Mouse (Mus musculus) inflammation-experienced regulatory T-cells, adult 6 months (primary cell): ENCODE results near the gene Rras. TPM values are rescaled to one million over a fixed set of nuclear protein-coding genes. Genes with fewer than 3 reads are reported as not detected.
A peak's percentile ranks its signal among the peaks of the same experiment; 100 is the strongest.
"Not testable (repeated sequence)": the region's sequence is repeated elsewhere in the genome, so short reads cannot be mapped to it uniquely, and the experiment has no call there.

Experiments
- ATAC-seq: one replicate; pipeline ENCODE4 v1.8.0; 2017
- polyA plus RNA-seq, 3 experiments: library from polyadenylated mRNA; unstranded; fragments of 100-300 nt; shearing (Covaris generic); gene quantifications; one replicate each; pipeline ENCODE4 v1.2.1; 2017

Gene Rras
- polyA plus RNA-seq, 3 experiments from 2014 or later, result 3.2 to 6.5 (median 5.1) TPM

- no peak for ATAC-seq
Measured at GRCm38 (mm10) chr7:45000539-45001114, 17.1 kb upstream of the Rras start.

GRCm38 (mm10) chr7:45002440-45002839 lies 15.3 kb upstream of the Rras start:
- ATAC-seq, result no peak

DNA sequence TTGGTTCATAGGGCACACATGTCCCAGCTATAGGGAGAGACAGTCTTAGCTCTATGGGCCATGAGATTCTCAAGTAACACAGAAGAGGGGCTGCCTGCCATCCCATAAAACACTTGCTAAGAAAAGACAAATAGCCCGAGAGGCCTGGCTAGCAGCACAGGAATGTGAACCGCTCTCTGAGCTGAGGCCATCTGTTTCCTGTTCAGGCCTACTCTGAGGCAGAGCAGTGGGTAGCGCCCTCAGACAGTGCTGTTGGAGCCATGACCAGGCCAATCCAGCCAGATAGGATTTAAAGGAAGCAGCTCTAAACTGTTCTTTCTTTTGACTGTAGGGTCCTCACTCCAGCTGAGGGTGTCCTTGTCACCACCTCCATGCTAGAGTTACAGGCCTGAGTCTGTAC lies 13.2 kb upstream of the Rras start:
- no peak for ATAC-seq

GRCm38 (mm10) chr7:45005321-45005992 lies 12.3 kb upstream of the Rras start:
- ATAC-seq, result no peak

GRCm38 (mm10) chr7:45006503-45006902 lies 11.3 kb upstream of the Rras start:
- ATAC-seq, result no peak

DNA sequence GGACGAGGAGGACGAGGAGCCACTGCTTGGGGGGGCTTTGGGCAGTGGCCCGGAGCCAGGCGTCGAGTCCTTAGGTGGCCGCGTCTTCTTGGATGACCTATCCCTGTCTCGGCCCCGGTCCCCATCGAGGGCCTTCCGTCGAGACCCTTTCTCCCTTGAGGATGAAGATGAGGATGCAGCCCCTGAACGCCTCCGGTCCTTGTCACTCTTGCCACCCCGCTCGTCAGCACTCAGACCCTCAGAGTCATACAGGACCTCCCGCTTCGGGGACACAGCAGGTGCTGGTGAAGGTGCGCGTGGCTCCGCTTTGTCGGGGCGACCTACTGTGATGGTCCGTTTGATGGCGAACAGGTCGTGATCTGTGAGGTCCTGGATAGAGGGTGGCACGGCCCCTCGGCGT lies 10.6 kb upstream of the Rras start:
- no peak for ATAC-seq

DNA sequence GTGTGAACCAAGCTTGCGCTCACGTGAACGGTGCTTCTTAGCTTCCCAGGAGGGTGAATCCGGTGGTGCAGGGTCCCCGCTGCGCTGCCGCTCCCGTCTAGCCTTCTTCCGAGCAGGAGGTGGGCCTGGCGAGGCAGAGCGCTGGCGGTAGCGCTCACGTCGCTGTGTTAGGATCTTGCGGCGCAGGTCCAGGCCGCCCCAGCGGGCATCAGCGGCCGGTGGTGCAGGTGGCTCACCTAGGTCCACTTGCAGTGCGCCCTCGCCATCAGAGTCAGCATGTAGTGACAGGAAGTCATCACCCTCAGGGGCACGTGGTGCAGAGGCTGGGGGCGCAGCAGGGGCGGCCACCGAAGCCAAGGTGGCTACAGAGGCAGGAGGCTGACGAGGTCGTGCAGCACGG lies 9.9 kb upstream of the Rras start:
- ATAC-seq, result no peak

- ATAC-seq, result no peak
Measured at GRCm38 (mm10) chr7:45008411-45008810, 9.3 kb upstream of the Rras start.

DNA sequence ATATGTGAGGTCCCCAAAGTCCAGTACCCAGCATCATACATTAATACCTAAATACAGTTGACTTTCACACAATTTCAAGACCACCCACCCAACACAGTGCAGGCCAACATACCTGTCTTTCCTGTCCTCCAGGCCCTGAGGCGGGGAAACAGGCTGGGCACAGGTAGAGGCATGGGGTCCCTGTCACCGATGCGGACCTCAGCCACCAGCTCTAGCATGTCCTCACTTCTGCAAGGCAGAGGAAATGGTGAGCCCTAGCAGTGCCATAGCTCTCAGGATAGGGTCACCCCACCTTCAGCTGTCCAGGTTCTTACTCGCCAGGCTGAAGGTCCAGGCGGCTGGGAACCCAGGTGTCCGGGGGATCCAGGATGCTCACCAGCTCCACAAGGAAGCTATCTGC lies 5.8 kb upstream of the Rras start:
- no peak for ATAC-seq

GRCm38 (mm10) chr7:45012824-45013223 lies 4.9 kb upstream of the Rras start:
- ATAC-seq, result no peak

- no peak for ATAC-seq
Measured at GRCm38 (mm10) chr7:45013366-45014095, 4.2 kb upstream of the Rras start.

- no peak for ATAC-seq
Measured at GRCm38 (mm10) chr7:45014096-45014451, 3.7 kb upstream of the Rras start.

DNA sequence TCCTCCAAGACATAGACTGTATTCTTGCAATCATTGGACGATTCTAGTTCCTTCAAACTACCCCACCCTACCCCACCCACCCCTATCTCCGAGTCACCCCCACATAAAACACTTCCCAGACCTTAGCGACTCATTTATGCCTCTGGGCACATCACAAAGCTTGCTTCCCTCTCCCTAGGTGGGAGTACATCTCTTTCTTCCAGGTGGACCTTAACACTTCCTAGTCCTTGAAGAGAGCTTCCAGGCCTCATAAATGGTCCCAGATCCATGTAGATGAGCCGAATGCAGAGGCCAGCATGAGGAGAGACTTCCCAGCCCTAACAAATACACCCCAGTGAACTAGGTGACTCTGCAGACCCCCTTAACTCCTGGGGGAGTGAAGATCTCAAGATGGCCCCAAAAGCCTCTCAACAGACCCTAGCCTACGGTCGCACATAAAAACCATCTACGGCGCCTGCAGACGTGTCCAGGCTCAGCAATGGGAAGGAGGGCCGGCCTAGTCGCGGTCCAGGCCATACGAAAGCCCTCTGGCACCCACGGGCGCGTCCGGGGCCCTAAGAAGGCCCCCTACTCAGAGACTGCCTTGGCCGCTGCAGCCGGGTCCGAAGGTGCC lies 2.3 kb upstream of the Rras start:
- no peak for ATAC-seq

- peak; percentile 78 for ATAC-seq
Measured at GRCm38 (mm10) chr7:45015957-45016612, 1.7 kb upstream of the Rras start, which contains the start of gene Scaf1. TSS of gene Scaf1 (minus strand) at chr7:45016363.

GRCm38 (mm10) chr7:45016761-45017160 lies 1.0 kb upstream of the Rras start:
- no peak for ATAC-seq

GRCm38 (mm10) chr7:45019031-45019571 lies 1.3 kb downstream of the Rras start:
- no peak for ATAC-seq

DNA sequence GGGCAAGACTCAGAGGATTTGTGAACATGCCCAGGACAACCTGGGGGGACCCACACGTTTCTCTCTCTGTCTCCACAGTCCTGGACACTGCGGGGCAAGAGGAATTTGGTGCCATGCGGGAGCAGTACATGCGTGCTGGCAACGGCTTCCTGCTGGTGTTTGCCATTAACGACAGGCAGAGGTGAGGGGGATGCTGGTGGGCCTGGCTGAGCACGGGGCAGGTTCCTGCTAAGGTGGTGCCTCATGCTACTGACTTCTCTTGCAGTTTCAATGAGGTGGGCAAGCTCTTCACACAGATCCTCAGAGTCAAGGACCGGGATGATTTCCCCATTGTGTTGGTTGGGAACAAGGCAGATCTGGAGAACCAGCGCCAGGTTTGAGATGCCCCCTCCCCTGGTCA lies 2.5 kb downstream of the Rras start:
- ATAC-seq, result no peak

GRCm38 (mm10) chr7:45023711-45024110 lies 6.0 kb downstream of the Rras start:
- ATAC-seq, result not testable (repeated sequence)

GRCm38 (mm10) chr7:45024281-45025248 lies 6.8 kb downstream of the Rras start:
- no peak for ATAC-seq

- ATAC-seq, result no peak
Measured at GRCm38 (mm10) chr7:45025601-45026220, 8.0 kb downstream of the Rras start.

DNA sequence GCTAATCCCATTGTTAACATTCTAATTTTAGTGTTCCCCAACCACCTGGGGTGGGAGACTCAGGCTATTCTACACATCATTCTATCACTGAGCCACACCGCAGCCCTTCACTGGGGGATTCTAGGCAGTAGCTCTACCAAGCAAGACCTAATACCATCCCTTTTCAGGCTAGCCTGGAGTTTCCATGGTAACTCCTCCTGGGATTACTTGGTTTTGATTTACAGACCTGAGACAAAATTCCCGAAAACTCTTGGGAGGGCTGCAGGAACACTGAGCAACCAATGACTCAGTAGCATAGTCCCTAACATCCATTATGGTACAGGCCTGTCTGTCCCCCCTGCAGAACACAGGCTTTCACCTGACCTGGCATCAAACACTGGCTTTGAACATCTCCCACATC lies 8.5 kb downstream of the Rras start:
- ATAC-seq, result no peak
